In genomic region chr9:68594586-68594985, GRCm38 (mm10) we compare ENCODE assay signal across 26 mouse cellular contexts. TPM values are rescaled to one million over a fixed set of nuclear protein-coding genes. Genes with fewer than 3 reads are reported as not detected.
DNase-seq lines count a peak whose midpoint lies in the region; ATAC-seq lines count a peak whose summit lies in the region.
"Had no signal": no experiment of that assay in that cellular context is flagged by ENCODE, and none has a peak within 500 bp of the region (broad histone marks: within the 10 kb centered on the region; RNA-seq: fewer than 3 reads in every experiment).

No protein-coding gene starts in this region.

- DNase-seq in adrenal gland, adult (ENCODE audit: inconsistent age in 2 of 2, low spot score in 1 of 2) = peak; percentile 30 to 78
- DNase-seq in adrenal gland, postnatal 4 days (ENCODE audit: low spot score in 2 of 2) = no peak
- peak; percentile 9 for DNase-seq in limb, embryonic 11.5 days (ENCODE audit: low spot score)
- DNase-seq in limb, embryonic 10.5 days (ENCODE audit: low spot score) = no peak
- DNase-seq in adrenal gland, postnatal 14 days = peak; percentile 31
- no peak for DNase-seq in testis, postnatal 10 days (ENCODE audit: low spot score)
- DNase-seq: B cell, adult 2 months; cerebellum, adult 11 months; cerebellum, adult 18-20 months; cerebellum, adult 8-10 months; cerebellum, adult 9-11 months; cerebellum, postnatal 14 days; cerebellum, postnatal 36 days; embryo, embryonic 11 days had no signal

- ATAC-seq in limb, embryonic 11.5 days (ENCODE audit: insufficient number of reproducible peaks, low FRiP score, low TSS enrichment, low read depth) = no peak
- no peak for ATAC-seq in activated CD4-positive, CD25-positive, alpha-beta regulatory T cell, adult 4 months
- ATAC-seq: CD4-positive, CD25-positive, alpha-beta regulatory T cell, adult 4 months; forebrain, embryonic 14.5 days; forebrain, embryonic 16.5 days; Patski had no signal

- no peak overlapping the region for H3K9ac ChIP-seq in limb, embryonic 11.5 days (ENCODE audit: low read length)
- H3K9ac ChIP-seq: embryonic facial prominence, embryonic 13.5 days; embryonic facial prominence, embryonic 15.5 days; forebrain, embryonic 12.5 days had no signal

- H3K4me1 ChIP-seq in limb, embryonic 11.5 days (ENCODE audit: control insufficient read depth, insufficient read depth, low read length) = no peaks in the 10 kb centered on the region
- H3K4me1 ChIP-seq in limb, embryonic 10.5 days = no peaks in the 10 kb centered on the region
- H3K4me1 ChIP-seq: embryonic facial prominence, embryonic 15.5 days; forebrain, embryonic 10.5 days; forebrain, embryonic 12.5 days had no signal

- WGBS in limb, embryonic 11.5 days = 80% methylated on average over 2 of the region's 2 CpGs
- 84% methylated on average over 2 of the region's 2 CpGs for WGBS in limb, embryonic 10.5 days

- no peak overlapping the region for H3K4me3 ChIP-seq in limb, embryonic 11.5 days (ENCODE audit: low read depth, low read length)
- no peak overlapping the region for H3K4me3 ChIP-seq in limb, embryonic 10.5 days
- H3K4me3 ChIP-seq: embryonic facial prominence, embryonic 13.5 days; embryonic facial prominence, embryonic 15.5 days; erythroblast, embryonic 14.5 days; forebrain, embryonic 10.5 days; forebrain, embryonic 12.5 days had no signal

- H3K4me2 ChIP-seq in limb, embryonic 11.5 days (ENCODE audit: low read depth, severe bottlenecking) = no peak overlapping the region
- H3K4me2 ChIP-seq: embryonic facial prominence, embryonic 13.5 days; embryonic facial prominence, embryonic 15.5 days; forebrain, embryonic 12.5 days had no signal

- H3K9me3 ChIP-seq in limb, embryonic 11.5 days (ENCODE audit: control insufficient read depth, low read length) = no peaks in the 10 kb centered on the region
- H3K9me3 ChIP-seq in limb, embryonic 10.5 days (replicated peaks) = no peaks in the 10 kb centered on the region
- H3K9me3 ChIP-seq: embryonic facial prominence, embryonic 13.5 days; embryonic facial prominence, embryonic 15.5 days; forebrain, embryonic 10.5 days; forebrain, embryonic 12.5 days had no signal

- no peak overlapping the region for H3K27ac ChIP-seq in limb, embryonic 11.5 days (replicated peaks; ENCODE audit: low read depth, low read length)
- H3K27ac ChIP-seq in limb, embryonic 10.5 days = no peak overlapping the region
- H3K27ac ChIP-seq: embryonic facial prominence, embryonic 13.5 days; embryonic facial prominence, embryonic 15.5 days; forebrain, embryonic 10.5 days; forebrain, embryonic 12.5 days had no signal

- H3K27me3 ChIP-seq in limb, embryonic 11.5 days (ENCODE audit: control insufficient read depth, insufficient read depth, low read length) = no peaks in the 10 kb centered on the region
- no peaks in the 10 kb centered on the region for H3K27me3 ChIP-seq in limb, embryonic 10.5 days (ENCODE audit: low read depth, poor library complexity, severe bottlenecking)
- H3K27me3 ChIP-seq: CH12.LX; embryonic facial prominence, embryonic 13.5 days; embryonic facial prominence, embryonic 15.5 days; forebrain, embryonic 12.5 days had no signal

- no peaks in the 10 kb centered on the region for H3K36me3 ChIP-seq in limb, embryonic 11.5 days (ENCODE audit: control insufficient read depth, insufficient read depth, low read length)
- H3K36me3 ChIP-seq in limb, embryonic 10.5 days = no peaks in the 10 kb centered on the region
- H3K36me3 ChIP-seq: embryonic facial prominence, embryonic 13.5 days; embryonic facial prominence, embryonic 15.5 days; forebrain, embryonic 10.5 days; forebrain, embryonic 12.5 days; G1E had no signal

RNA-seq across cellular contexts. Expression of gene Rora, which starts 59.0 kb away (rescaled TPM):
- total RNA-seq in adrenal gland, postnatal 4 days (2021) = 10 to 100 TPM; 94.6 to 95.7 TPM
- 3.1 and 3.7 TPM in 2 replicates for polyA plus RNA-seq in limb, embryonic 11.5 days (2014; fragmentation: Nextera tagmentation; extraction: Ambion mirVana)
- 2.3 and 3.8 TPM in 2 replicates for polyA plus RNA-seq in limb, embryonic 10.5 days (2016; fragmentation: Nextera tagmentation; extraction: Ambion mirVana)
- total RNA-seq in adrenal gland, postnatal 14 days (2021) = 50.1 and 56.5 TPM in 2 replicates
- 10 to 100 TPM; 63.0 TPM for polyA plus RNA-seq in activated CD4-positive, CD25-positive, alpha-beta regulatory T cell, adult 4 months (2017; shearing (Covaris generic))
- polyA plus RNA-seq: G1E had no signal

Comparison
In these comparisons a context has a peak if more than half of its experiments do, and no peak if none do; other contexts are left out.
1. DNase-seq: peak in adrenal gland, adult (2 of 2), limb, embryonic 11.5 days (single experiment) and adrenal gland, postnatal 14 days (single experiment); none in adrenal gland, postnatal 4 days (0 of 2), limb, embryonic 10.5 days (single experiment) and testis, postnatal 10 days (single experiment).
2. RNA of gene Rora, which starts 59.0 kb away (polyA plus RNA-seq): 63.0 TPM in activated CD4-positive, CD25-positive, alpha-beta regulatory T cell, adult 4 months; 2.3 to 3.8 TPM in limb, embryonic 10.5 days and 3.1 to 3.7 TPM in limb, embryonic 11.5 days; every median in the first group is over 10 times any median in the second.